Mouse (Mus musculus): Measurements from ENCODE around the gene Pglyrp1.
"Not testable (repeated sequence)": the region's sequence is repeated elsewhere in the genome, so short reads cannot be mapped to it uniquely, and the experiment has no call there.

- TF ChIP-seq CTCF (IDR thresholded peaks at IDR 0.05; ENCODE audit: extremely low read depth, insufficient read length, insufficient replicate concordance, low read depth, low read length); POLR2A (IDR thresholded peaks at IDR 0.05; ENCODE audit: low read depth, low read length): not testable (repeated sequence)
These were observed at the start of gene Pglyrp1 for GRCm38 (mm10) chr7:18871031-18871430.

Data from small intestine, adult 2 months (tissue).